Mouse (Mus musculus): ENCODE results near the gene Sppl2b. TPM values are rescaled to one million over a fixed set of nuclear protein-coding genes. Genes with fewer than 3 reads are reported as not detected.
"Not testable (repeated sequence)": the region's sequence is repeated elsewhere in the genome, so short reads cannot be mapped to it uniquely, and the experiment has no call there.

The Sppl2b gene
- polyA plus RNA-seq, 1 experiment = 94.2 TPM

DNA sequence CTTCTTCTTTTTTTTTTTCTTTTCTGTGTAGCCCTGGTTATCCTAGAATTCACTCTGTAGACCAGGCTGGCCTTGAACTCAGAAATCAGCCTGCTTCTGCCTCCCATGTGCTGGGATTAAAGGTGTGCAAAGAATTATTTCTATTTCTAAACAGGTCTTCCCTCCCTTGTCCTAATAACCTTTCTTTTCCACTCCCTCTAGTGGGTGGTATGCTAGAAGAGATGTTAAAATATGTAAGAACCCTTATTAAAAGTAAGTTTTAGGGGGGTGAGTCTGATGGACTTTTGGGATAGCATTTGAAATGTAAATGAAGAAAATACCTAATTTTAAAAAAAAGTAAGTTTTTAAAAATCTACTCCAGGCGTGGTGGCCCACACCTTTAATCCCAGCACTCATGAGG is 31.8 kb upstream of the Sppl2b start:
- TF ChIP-seq CTCF (IDR thresholded peaks at IDR 0.05; ENCODE audit: extremely low read depth, insufficient read depth, low read length) (no peak), POLR2A (IDR thresholded peaks at IDR 0.05; ENCODE audit: extremely low read depth, insufficient read depth, low read length) (no peak)

GRCm38 (mm10) chr10:80823847-80824643 is 31.0 kb upstream of the Sppl2b start:
- no peak for TF ChIP-seq POLR2A (IDR thresholded peaks at IDR 0.05; ENCODE audit: extremely low read depth, insufficient read depth, low read length)
- no peak for TF ChIP-seq CTCF (IDR thresholded peaks at IDR 0.05; ENCODE audit: extremely low read depth, insufficient read depth, low read length)
- no peak overlapping the region for H3K4me3 ChIP-seq (ENCODE audit: insufficient read depth, low read length)
- no peak overlapping the region for H3K27ac ChIP-seq (ENCODE audit: insufficient read depth, low read length)
- 0 out of 2 replicates have a peak, but pooled peaks cover 2% of the 10 kb centered on the region for H3K4me1 ChIP-seq (ENCODE audit: control insufficient read depth, insufficient read depth, low read length)

More for the DNA sequence above, 31.8 kb upstream of the Sppl2b start:
- Histone ChIP-seq H3K27ac (ENCODE audit: insufficient read depth, low read length) (no peak overlapping the region), H3K4me1 (ENCODE audit: control insufficient read depth, insufficient read depth, low read length) (0 out of 2 replicates have a peak, but pooled peaks cover 2% of the 10 kb centered on the region), H3K4me3 (ENCODE audit: insufficient read depth, low read length) (no peak overlapping the region)

DNA sequence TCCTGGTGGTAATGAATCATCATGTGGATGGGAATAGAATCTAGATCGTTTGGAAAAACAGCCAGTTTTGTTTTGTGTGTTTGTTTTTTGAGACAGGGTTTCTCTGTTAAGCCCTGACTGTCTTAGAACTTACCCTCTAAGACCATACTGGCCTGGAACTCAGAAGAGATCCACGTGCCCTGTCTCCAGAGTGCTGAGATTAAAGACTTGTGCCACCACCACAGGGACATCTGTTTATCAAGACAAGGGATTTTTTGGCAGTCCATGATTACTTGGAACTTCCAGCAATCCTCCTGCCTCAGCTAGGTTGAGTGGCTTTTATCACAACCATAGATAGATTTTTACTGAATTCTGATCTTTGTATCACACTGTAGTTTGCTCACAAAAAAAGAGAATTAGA is 30.2 kb upstream of the Sppl2b start:
- Histone ChIP-seq H3K4me3 (ENCODE audit: insufficient read depth, low read length) (no peak overlapping the region), H3K27ac (ENCODE audit: insufficient read depth, low read length) (no peak overlapping the region), H3K4me1 (ENCODE audit: control insufficient read depth, insufficient read depth, low read length) (0 out of 2 replicates have a peak, but pooled peaks cover 2% of the 10 kb centered on the region)
- no peak for TF ChIP-seq POLR2A (IDR thresholded peaks at IDR 0.05; ENCODE audit: extremely low read depth, insufficient read depth, low read length)
- TF ChIP-seq CTCF (IDR thresholded peaks at IDR 0.05; ENCODE audit: extremely low read depth, insufficient read depth, low read length) = no peak

DNA sequence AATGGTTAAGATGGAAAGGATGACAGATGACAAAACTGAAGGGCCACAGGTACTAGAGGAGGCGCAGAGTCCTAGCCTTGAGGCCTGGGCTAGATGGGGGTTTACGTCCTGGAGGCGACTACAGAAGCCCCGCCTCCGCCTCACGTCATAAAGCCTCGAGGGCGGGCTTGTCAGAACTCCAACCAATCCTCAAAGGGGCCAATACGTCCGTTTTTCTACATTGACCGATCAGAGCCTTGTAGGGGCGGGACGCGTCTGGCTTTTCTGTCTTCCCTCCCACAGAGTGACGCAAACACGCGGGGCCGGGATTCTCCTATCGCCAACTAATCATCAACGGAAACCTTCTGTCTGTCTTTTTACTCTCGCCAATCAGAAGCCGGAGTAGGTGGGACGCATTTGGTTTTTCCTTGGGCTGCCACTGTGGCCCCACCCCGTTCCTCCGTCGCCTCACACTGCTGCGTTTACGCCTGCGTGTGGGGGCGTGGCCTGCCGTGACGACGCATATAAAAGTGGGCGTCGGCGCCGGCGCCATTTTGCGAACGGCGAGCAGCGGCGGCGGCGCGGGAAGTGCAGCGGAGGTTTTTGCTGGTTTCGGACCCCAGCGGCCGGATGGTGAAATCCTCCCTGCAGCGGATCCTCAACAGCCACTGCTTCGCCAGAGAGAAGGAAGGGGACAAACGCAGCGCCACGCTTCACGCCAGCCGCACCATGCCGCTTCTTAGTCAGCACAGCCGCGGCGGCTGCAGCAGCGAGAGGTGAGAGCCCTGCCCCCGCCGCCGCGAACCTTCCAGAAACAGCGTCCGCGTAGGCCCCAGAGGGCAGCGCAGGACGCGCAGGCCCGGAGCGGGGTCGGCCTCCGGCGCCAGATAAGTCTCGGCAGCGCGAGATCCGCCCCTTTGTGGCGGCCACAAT is 28.7 kb upstream of the Sppl2b start, which contains the start of gene Oaz1:
TSS of gene Oaz1 (plus strand) at position 506 of the 912 bp plus-strand sequence.
- TF ChIP-seq CTCF (IDR thresholded peaks at IDR 0.05; ENCODE audit: extremely low read depth, insufficient read depth, low read length) (no peak), POLR2A (IDR thresholded peaks at IDR 0.05; ENCODE audit: extremely low read depth, insufficient read depth, low read length) (peak; percentile 95)
- 0 out of 2 replicates have a peak, but pooled peaks cover 2% of the 10 kb centered on the region for H3K4me1 ChIP-seq (ENCODE audit: control insufficient read depth, insufficient read depth, low read length)
- peak within 1 kb of the TSS; percentile 74 for H3K4me3 ChIP-seq (ENCODE audit: insufficient read depth, low read length)
- H3K27ac ChIP-seq (ENCODE audit: insufficient read depth, low read length) = peak within 1 kb of the TSS; percentile 97

DNA sequence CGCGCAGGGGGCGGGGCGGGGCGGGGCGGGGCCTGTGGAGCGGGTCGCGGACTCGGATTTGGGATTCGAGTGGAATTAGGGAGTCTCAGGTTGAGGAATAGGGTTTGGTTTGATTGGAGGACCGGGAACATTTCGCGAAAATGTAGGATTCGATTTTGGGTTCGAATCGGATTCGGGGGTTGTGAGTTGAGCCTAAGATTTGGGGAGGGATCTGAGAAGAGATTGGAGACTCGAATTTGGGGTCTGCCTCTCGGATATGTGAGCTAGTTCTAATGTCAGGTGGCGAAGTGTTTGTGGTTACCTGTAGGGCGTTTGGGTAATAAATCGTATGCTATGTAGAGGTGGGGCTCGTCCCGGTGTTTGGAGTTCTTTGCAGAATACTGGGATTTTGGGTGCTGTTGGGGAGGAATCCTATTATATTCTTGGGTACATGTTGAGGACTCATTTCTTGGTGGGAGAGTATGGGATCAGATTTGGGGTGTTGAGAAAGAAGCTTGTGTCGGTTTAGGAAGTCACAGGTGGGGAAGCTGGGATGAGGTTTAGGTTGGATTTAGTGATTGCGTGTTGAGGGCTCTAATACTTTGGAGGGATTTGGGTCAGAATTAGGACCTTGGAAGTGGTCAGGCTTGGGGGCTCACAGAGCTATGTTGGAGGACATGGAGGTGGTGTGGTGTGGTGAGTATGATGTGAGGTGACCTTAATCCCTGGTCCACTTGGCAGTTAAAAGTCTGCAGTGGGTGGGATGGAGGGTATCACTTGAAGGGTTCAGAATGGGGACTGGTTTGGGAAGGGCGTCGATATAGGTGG is 27.8 kb upstream of the Sppl2b start:
- no peak overlapping the region for H3K27ac ChIP-seq (ENCODE audit: insufficient read depth, low read length)
- H3K4me1 ChIP-seq (ENCODE audit: control insufficient read depth, insufficient read depth, low read length) = 0 out of 2 replicates have a peak, but pooled peaks cover 2% of the 10 kb centered on the region
- TF ChIP-seq POLR2A (IDR thresholded peaks at IDR 0.05; ENCODE audit: extremely low read depth, insufficient read depth, low read length) = no peak
- TF ChIP-seq CTCF (IDR thresholded peaks at IDR 0.05; ENCODE audit: extremely low read depth, insufficient read depth, low read length) = no peak
- H3K4me3 ChIP-seq (ENCODE audit: insufficient read depth, low read length) = peak overlapping the region; percentile 74

DNA sequence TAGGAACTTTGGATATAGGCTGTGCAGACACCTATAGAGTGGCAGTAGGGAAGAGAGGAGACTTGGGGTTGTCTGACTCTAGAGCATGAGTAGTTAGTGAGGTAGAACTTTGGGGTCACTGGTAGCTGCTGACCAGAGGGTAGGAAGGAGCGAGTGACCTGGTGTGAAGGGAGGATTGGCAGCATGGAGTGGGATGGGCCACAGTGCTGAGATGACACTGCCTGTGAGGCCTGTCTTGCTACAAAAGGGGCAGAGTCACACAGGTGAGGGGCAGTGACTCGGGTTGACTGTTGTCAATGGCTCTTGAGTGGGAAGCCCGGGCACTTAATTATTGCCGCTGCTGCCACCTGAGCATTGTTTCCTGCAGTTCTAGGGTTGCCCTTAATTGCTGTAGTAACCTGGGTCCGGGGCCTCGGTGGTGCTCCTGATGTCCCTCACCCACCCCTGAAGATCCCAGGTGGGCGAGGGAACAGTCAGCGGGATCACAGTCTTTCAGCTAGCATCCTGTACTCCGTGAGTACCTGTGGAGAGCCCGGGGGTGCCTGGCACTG is 27.1 kb upstream of the Sppl2b start:
- no peak for TF ChIP-seq CTCF (IDR thresholded peaks at IDR 0.05; ENCODE audit: extremely low read depth, insufficient read depth, low read length)
- no peak for TF ChIP-seq POLR2A (IDR thresholded peaks at IDR 0.05; ENCODE audit: extremely low read depth, insufficient read depth, low read length)
- Histone ChIP-seq H3K27ac (ENCODE audit: insufficient read depth, low read length) (no peak overlapping the region), H3K4me3 (ENCODE audit: insufficient read depth, low read length) (peak overlapping the region; percentile 74), H3K4me1 (ENCODE audit: control insufficient read depth, insufficient read depth, low read length) (0 out of 2 replicates have a peak, but pooled peaks cover 2% of the 10 kb centered on the region)

- peak overlapping the region; percentile 74; the same call in 1 of the 2 replicates for H3K4me3 ChIP-seq (ENCODE audit: insufficient read depth, low read length)
- H3K27ac ChIP-seq (ENCODE audit: insufficient read depth, low read length) = not testable (repeated sequence)
Measured at GRCm38 (mm10) chr10:80828587-80828986, 26.5 kb upstream of the Sppl2b start.

DNA sequence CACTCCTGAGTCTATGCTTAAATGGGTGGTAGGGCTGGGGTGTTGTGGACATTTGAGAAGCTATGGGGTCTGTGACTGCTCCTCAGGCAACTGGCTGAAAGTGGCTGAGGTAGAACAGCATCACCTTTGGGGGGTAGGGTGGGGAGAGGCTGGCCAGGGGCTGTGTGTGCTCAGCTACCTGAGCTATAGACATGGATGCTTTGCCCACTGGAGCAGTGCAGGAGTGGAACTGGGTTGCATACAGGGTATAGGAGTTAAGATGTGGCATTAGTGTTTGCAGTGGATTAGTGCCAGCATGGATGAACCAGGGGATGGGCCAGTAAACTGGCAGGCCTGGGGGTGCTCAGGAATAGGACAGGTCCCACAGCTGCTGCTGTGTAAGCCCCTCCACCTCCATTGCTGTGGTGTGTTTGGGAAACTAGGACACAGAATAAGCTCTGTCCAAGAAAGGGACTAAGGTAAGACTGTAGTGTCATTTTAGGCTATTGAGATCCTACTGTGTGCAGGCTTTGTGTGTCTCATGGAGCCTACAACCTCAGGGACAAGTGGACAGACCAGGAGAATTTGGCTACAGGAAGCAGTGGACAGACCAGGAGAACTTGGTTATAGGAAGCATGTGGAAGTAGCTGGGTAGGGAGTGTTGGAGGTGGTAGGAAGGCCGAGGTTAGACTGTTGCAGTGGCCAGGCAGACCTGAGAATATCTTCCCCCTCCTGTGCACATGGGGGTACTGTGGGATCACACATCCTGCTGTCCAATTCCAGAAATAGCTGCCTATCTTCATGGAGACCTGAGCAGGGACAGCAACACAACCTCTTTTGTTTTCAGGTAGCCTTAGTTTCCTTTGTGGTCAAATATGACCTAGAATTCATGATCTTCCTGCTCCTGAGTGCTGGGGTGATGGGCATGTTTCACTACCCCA is 25.5 kb upstream of the Sppl2b start:
- Histone ChIP-seq H3K27ac (ENCODE audit: insufficient read depth, low read length) (no peak overlapping the region), H3K4me1 (ENCODE audit: control insufficient read depth, insufficient read depth, low read length) (0 out of 2 replicates have a peak, but pooled peaks cover 2% of the 10 kb centered on the region), H3K4me3 (ENCODE audit: insufficient read depth, low read length) (no peak overlapping the region)
- no peak for TF ChIP-seq POLR2A (IDR thresholded peaks at IDR 0.05; ENCODE audit: extremely low read depth, insufficient read depth, low read length)
- no peak for TF ChIP-seq CTCF (IDR thresholded peaks at IDR 0.05; ENCODE audit: extremely low read depth, insufficient read depth, low read length)

More at GRCm38 (mm10) chr10:80828587-80828986, 26.5 kb upstream of the Sppl2b start:
- H3K4me1 ChIP-seq (ENCODE audit: control insufficient read depth, insufficient read depth, low read length) = not testable (repeated sequence)
